Mouse (Mus musculus) lung, adult 2 months (tissue): ENCODE data around the gene Zbtb26. TPM values are rescaled to one million over a fixed set of nuclear protein-coding genes. Genes with fewer than 3 reads are reported as not detected.

Experiments used
- DNase-seq: peaks from one replicate; pipeline ENCODE4 v3.0.0; 2022
- H3K4me1 ChIP-seq: fragments of 200-500 bp; 2 replicates; pipeline ENCODE4 v1.6.1; 2011; ENCODE audit warnings: low read length; ENCODE audit not compliant: control insufficient read depth, insufficient read depth
- H3K4me3 ChIP-seq: fragments of 200-500 bp; replicated peaks from 2 replicates; pipeline ENCODE3; 2011; ENCODE audit warnings: low read depth, mild to moderate bottlenecking, control low read depth, low read length; ENCODE audit errors: extremely low read depth
- CTCF ChIP-seq: fragments of 200-500 bp; IDR thresholded peaks from 2 replicates; pipeline ENCODE4 v1.5.1; 2011; ENCODE audit warnings: mild to moderate bottlenecking, low read length, control low read depth; ENCODE audit not compliant: insufficient read depth
- POLR2A ChIP-seq: fragments of 200-500 bp; IDR thresholded peaks from 2 replicates; pipeline ENCODE4 v1.6.1; 2011; ENCODE audit warnings: low read depth, mild to moderate bottlenecking, control low read depth, low read length, borderline replicate concordance; ENCODE audit errors: extremely low read depth
- WGBS: fragments of 180-500 bp; shearing (Covaris S2); methylation state at CpG from one replicate; pipeline ENCODE4 v1.1.7; 2018; 5-methylcytosine and 5-hydroxymethylcytosine counted together
- polyA plus RNA-seq: library from polyadenylated mRNA; depleted of rRNA; stranded (reverse); fragments of >200 nt; gene quantifications from 2 replicates; pipeline ENCODE4 v1.2.3, GENCODE M21; 2012; rRNA removed

Gene Zbtb26
- 1.8 and 2.8 TPM in 2 replicates for polyA plus RNA-seq

GRCm38 (mm10) chr2:37442611-37443591, at the start of gene Zbtb26, which contains the start of the genes Zbtb6 and Rabgap1:
TSS of gene Zbtb26 (minus strand) at chr2:37443135.
TSS of gene Zbtb6 (minus strand) at chr2:37443171.
TSS of gene Rabgap1 (plus strand) at chr2:37443279.
- Histone ChIP-seq H3K4me3 (peak within 1 kb of the TSS; percentile 79), H3K4me1 (no peaks in the 10 kb centered on the region)
- TF ChIP-seq CTCF (no peak), POLR2A (peak; percentile 87)
- under 1% methylated on average over 51 of the region's 51 CpGs for WGBS
- DNase-seq = peak; percentile 96

- H3K4me3 ChIP-seq = no peak overlapping the region
- no peak for TF ChIP-seq CTCF
- WGBS = 86% methylated on average over 2 of the region's 2 CpGs
- H3K4me1 ChIP-seq = no peaks in the 10 kb centered on the region
- no peak for DNase-seq
These were observed 46.0 kb upstream of the Zbtb26 start for GRCm38 (mm10) chr2:37488956-37489355.

- TF ChIP-seq CTCF (no peak), POLR2A (no peak)
- H3K4me3 ChIP-seq = no peak overlapping the region
- DNase-seq = no peak
- H3K4me1 ChIP-seq = no peaks in the 10 kb centered on the region
These were observed 43.5 kb upstream of the Zbtb26 start for GRCm38 (mm10) chr2:37486408-37486807.

- 78% methylated on average over 1 of the region's 1 CpGs for WGBS
- Histone ChIP-seq H3K4me3 (no peak overlapping the region), H3K4me1 (no peaks in the 10 kb centered on the region)
- no peak for DNase-seq
- TF ChIP-seq POLR2A (no peak), CTCF (no peak)
These were observed 42.4 kb upstream of the Zbtb26 start for GRCm38 (mm10) chr2:37485370-37485769.

- no peak overlapping the region for H3K4me3 ChIP-seq
- 75% methylated on average over 2 of the region's 2 CpGs for WGBS
- no peak for DNase-seq
- H3K4me1 ChIP-seq = no peaks in the 10 kb centered on the region
- TF ChIP-seq POLR2A (no peak), CTCF (no peak)
These were observed 41.2 kb upstream of the Zbtb26 start for GRCm38 (mm10) chr2:37484165-37484564.

GRCm38 (mm10) chr2:37480039-37480438, 37.1 kb upstream of the Zbtb26 start:
- 87% methylated on average over 2 of the region's 2 CpGs for WGBS
- TF ChIP-seq CTCF = no peak
- no peak for TF ChIP-seq POLR2A
- DNase-seq = no peak
- Histone ChIP-seq H3K4me1 (no peaks in the 10 kb centered on the region), H3K4me3 (no peak overlapping the region)

GRCm38 (mm10) chr2:37479559-37479958, 36.6 kb upstream of the Zbtb26 start:
- Histone ChIP-seq H3K4me3 (no peak overlapping the region), H3K4me1 (no peaks in the 10 kb centered on the region)
- TF ChIP-seq CTCF (no peak), POLR2A (no peak)
- DNase-seq = no peak

- TF ChIP-seq POLR2A (no peak), CTCF (no peak)
- 94% methylated on average over 4 of the region's 4 CpGs for WGBS
- no peak for DNase-seq
These were observed 23.3 kb upstream of the Zbtb26 start for GRCm38 (mm10) chr2:37466266-37466665.

GRCm38 (mm10) chr2:37460707-37461106, 17.8 kb upstream of the Zbtb26 start:
- 97% methylated on average over 4 of the region's 4 CpGs for WGBS
- DNase-seq = no peak
- Histone ChIP-seq H3K4me3 (no peak overlapping the region), H3K4me1 (no peaks in the 10 kb centered on the region; the same call in 1 of the 2 replicates)
- no peak for TF ChIP-seq CTCF
- TF ChIP-seq POLR2A = no peak

More at GRCm38 (mm10) chr2:37466266-37466665, 23.3 kb upstream of the Zbtb26 start:
- no peaks in the 10 kb centered on the region; the same call in 1 of the 2 replicates for H3K4me1 ChIP-seq
- no peak overlapping the region for H3K4me3 ChIP-seq

GRCm38 (mm10) chr2:37452376-37452760, 9.4 kb upstream of the Zbtb26 start:
- Histone ChIP-seq H3K4me1 (peaks cover 5% of the 10 kb centered on the region), H3K4me3 (peak overlapping the region; percentile 66)
- 1% methylated on average over 22 of the region's 24 CpGs for WGBS

More at GRCm38 (mm10) chr2:37452376-37452760, 9.4 kb upstream of the Zbtb26 start:
- no peak for DNase-seq
- no peak for TF ChIP-seq POLR2A
- no peak for TF ChIP-seq CTCF
